Mouse (Mus musculus) hindbrain, embryonic 15.5 days (tissue): ENCODE data around the gene Clic5. TPM values are rescaled to one million over a fixed set of nuclear protein-coding genes. Genes with fewer than 3 reads are reported as not detected.
A peak's percentile ranks its signal among the peaks of the same experiment; 100 is the strongest.

Experiments
- ATAC-seq: fragments of 200-750 bp; cut with Nextera tagmentation; 2 replicates; pipeline ENCODE4 v1.8.0; 2017; ENCODE audit warnings: low read depth, moderate number of reproducible peaks, moderate TSS enrichment; ENCODE audit not compliant: low FRiP score
- H3K27ac ChIP-seq: fragments of 300-500 bp; sonication (generic); replicated peaks from 2 replicates; pipeline ENCODE4 v1.5.1; 2015; ENCODE audit warnings: mild to moderate bottlenecking, inconsistent platforms
- H3K27me3 ChIP-seq: fragments of 300-500 bp; sonication (generic); 2 replicates; pipeline ENCODE4 v1.6.1; 2015; ENCODE audit warnings: control low read depth, inconsistent platforms
- H3K36me3 ChIP-seq: fragments of 300-500 bp; sonication (generic); 2 replicates; pipeline ENCODE4 v1.6.1; 2015; ENCODE audit warnings: control low read depth, inconsistent platforms
- H3K4me1 ChIP-seq: fragments of 300-500 bp; sonication (generic); replicated peaks from 2 replicates; pipeline ENCODE4 v1.6.1; 2015; ENCODE audit warnings: control low read depth, inconsistent platforms
- H3K4me2 ChIP-seq: fragments of 300-500 bp; sonication (generic); 2 replicates; pipeline ENCODE4 v1.6.1; 2015; ENCODE audit warnings: moderate library complexity, mild to moderate bottlenecking, inconsistent platforms
- H3K4me3 ChIP-seq: fragments of 300-500 bp; sonication (generic); 2 replicates; pipeline ENCODE4 v1.5.1; 2015; ENCODE audit warnings: mild to moderate bottlenecking, inconsistent platforms
- H3K9ac ChIP-seq: fragments of 300-500 bp; sonication (generic); 2 replicates; pipeline ENCODE4 v1.6.1; 2015; ENCODE audit warnings: inconsistent platforms
- H3K9me3 ChIP-seq: fragments of 300-500 bp; sonication (generic); 2 replicates; pipeline ENCODE4 v1.6.1; 2016; ENCODE audit warnings: control low read depth, inconsistent platforms
- WGBS: fragments of 180-500 bp; shearing (Covaris S2); methylation state at CpG from one replicate; pipeline ENCODE4 v1.1.7; 2015; 5-methylcytosine and 5-hydroxymethylcytosine counted together
- polyA plus RNA-seq: library from polyadenylated mRNA; unstranded; fragments of >200 nt; fragmentation: Nextera tagmentation; extraction: Ambion mirVana; gene quantifications from 2 replicates; pipeline ENCODE4 v1.2.1, GENCODE M21; 2015

Clic5 gene
- polyA plus RNA-seq, 1 experiment from 2014 or later = 0.18 TPM

GRCm38 (mm10) chr17:44244096-44244495, 55.7 kb downstream of the Clic5 start:
- H3K36me3 ChIP-seq = no peaks in the 10 kb centered on the region
- H3K4me3 ChIP-seq = no peak overlapping the region
- ATAC-seq = no peak
- no peak overlapping the region for H3K9ac ChIP-seq
- H3K4me1 ChIP-seq = 0 out of 2 replicates have a peak, but pooled peaks cover 3% of the 10 kb centered on the region
- H3K9me3 ChIP-seq = no peaks in the 10 kb centered on the region
- 31% methylated on average over 5 of the region's 5 CpGs for WGBS
- no peaks in the 10 kb centered on the region for H3K27me3 ChIP-seq
- no peak overlapping the region for H3K4me2 ChIP-seq
- H3K27ac ChIP-seq = no peak overlapping the region

GRCm38 (mm10) chr17:44244625-44245024, 56.2 kb downstream of the Clic5 start:
- no peaks in the 10 kb centered on the region for H3K36me3 ChIP-seq
- no peaks in the 10 kb centered on the region for H3K9me3 ChIP-seq
- 24% methylated on average over 7 of the region's 7 CpGs for WGBS
- no peak for ATAC-seq
- H3K4me3 ChIP-seq = no peak overlapping the region
- H3K4me2 ChIP-seq = no peak overlapping the region
- H3K4me1 ChIP-seq = no peaks in the 10 kb centered on the region
- H3K9ac ChIP-seq = no peak overlapping the region
- H3K27ac ChIP-seq = no peak overlapping the region
- H3K27me3 ChIP-seq = no peaks in the 10 kb centered on the region

- Histone ChIP-seq H3K4me3 (no peak overlapping the region), H3K36me3 (no peaks in the 10 kb centered on the region), H3K9me3 (no peaks in the 10 kb centered on the region), H3K9ac (no peak overlapping the region), H3K27me3 (no peaks in the 10 kb centered on the region), H3K4me1 (no peaks in the 10 kb centered on the region), H3K27ac (no peak overlapping the region), H3K4me2 (no peak overlapping the region)
- 65% methylated on average over 9 of the region's 9 CpGs for WGBS
- ATAC-seq = no peak
Measured at GRCm38 (mm10) chr17:44246153-44246700, 57.8 kb downstream of the Clic5 start.

- ATAC-seq = no peak
- no peak overlapping the region for H3K27ac ChIP-seq
- no peaks in the 10 kb centered on the region for H3K36me3 ChIP-seq
- H3K27me3 ChIP-seq = peaks cover 3% of the 10 kb centered on the region; the same call in 1 of the 2 replicates
- H3K4me3 ChIP-seq = no peak overlapping the region
- H3K9me3 ChIP-seq = no peaks in the 10 kb centered on the region
- H3K4me1 ChIP-seq = peaks cover 4% of the 10 kb centered on the region; the same call in 1 of the 2 replicates
- WGBS = 78% methylated on average over 4 of the region's 4 CpGs
- H3K9ac ChIP-seq = no peak overlapping the region
- no peak overlapping the region for H3K4me2 ChIP-seq
Measured at GRCm38 (mm10) chr17:44249544-44249943, 61.2 kb downstream of the Clic5 start.

- no peak overlapping the region for H3K4me2 ChIP-seq
- H3K36me3 ChIP-seq = no peaks in the 10 kb centered on the region
- no peak overlapping the region for H3K4me3 ChIP-seq
- WGBS = 73% methylated on average over 3 of the region's 3 CpGs
- H3K27ac ChIP-seq = no peak overlapping the region
- ATAC-seq = no peak
- H3K9me3 ChIP-seq = no peaks in the 10 kb centered on the region
- peaks cover 6% of the 10 kb centered on the region; the same call in 1 of the 2 replicates for H3K4me1 ChIP-seq
- H3K9ac ChIP-seq = no peak overlapping the region
- peaks cover 7% of the 10 kb centered on the region; the same call in 1 of the 2 replicates for H3K27me3 ChIP-seq
Measured at GRCm38 (mm10) chr17:44252653-44253052, 64.3 kb downstream of the Clic5 start.

GRCm38 (mm10) chr17:44254698-44255097, 66.3 kb downstream of the Clic5 start:
- ATAC-seq = no peak
- H3K9me3 ChIP-seq = no peaks in the 10 kb centered on the region
- no peak overlapping the region; the same call in 1 of the 2 replicates for H3K4me2 ChIP-seq
- no peaks in the 10 kb centered on the region for H3K36me3 ChIP-seq
- H3K9ac ChIP-seq = no peak overlapping the region
- peaks cover 7% of the 10 kb centered on the region; the same call in 1 of the 2 replicates for H3K27me3 ChIP-seq
- WGBS = 48% methylated on average over 8 of the region's 8 CpGs
- peaks cover 6% of the 10 kb centered on the region; the same call in 1 of the 2 replicates for H3K4me1 ChIP-seq
- no peak overlapping the region for H3K27ac ChIP-seq
- H3K4me3 ChIP-seq = no peak overlapping the region

- ATAC-seq = peak; percentile 69; the same call in 1 of the 2 replicates
- WGBS = 6% methylated on average over 6 of the region's 6 CpGs
Measured at GRCm38 (mm10) chr17:44256583-44256982, 68.2 kb downstream of the Clic5 start.

GRCm38 (mm10) chr17:44259245-44259644, 70.9 kb downstream of the Clic5 start:
- H3K9ac ChIP-seq = no peak overlapping the region
- H3K27me3 ChIP-seq = peaks cover 10% of the 10 kb centered on the region; the same call in 1 of the 2 replicates
- H3K9me3 ChIP-seq = no peaks in the 10 kb centered on the region
- 35% methylated on average over 6 of the region's 6 CpGs for WGBS
- no peak for ATAC-seq
- H3K4me1 ChIP-seq = peaks cover 5% of the 10 kb centered on the region; the same call in 1 of the 2 replicates
- H3K36me3 ChIP-seq = no peaks in the 10 kb centered on the region
- no peak overlapping the region for H3K27ac ChIP-seq
- H3K4me2 ChIP-seq = no peak overlapping the region
- H3K4me3 ChIP-seq = no peak overlapping the region

More at GRCm38 (mm10) chr17:44256583-44256982, 68.2 kb downstream of the Clic5 start:
- peaks cover 6% of the 10 kb centered on the region; the same call in 1 of the 2 replicates for H3K4me1 ChIP-seq
- no peak overlapping the region for H3K9ac ChIP-seq
- H3K27me3 ChIP-seq = peaks cover 10% of the 10 kb centered on the region; the same call in 1 of the 2 replicates
- H3K4me2 ChIP-seq = no peak overlapping the region
- no peak overlapping the region for H3K27ac ChIP-seq
- no peaks in the 10 kb centered on the region for H3K36me3 ChIP-seq
- no peak overlapping the region for H3K4me3 ChIP-seq
- H3K9me3 ChIP-seq = no peaks in the 10 kb centered on the region

GRCm38 (mm10) chr17:44261594-44262202, 73.3 kb downstream of the Clic5 start:
- Histone ChIP-seq H3K4me3 (no peak overlapping the region), H3K4me2 (no peak overlapping the region), H3K9me3 (no peaks in the 10 kb centered on the region), H3K36me3 (no peaks in the 10 kb centered on the region), H3K27me3 (peaks cover 7% of the 10 kb centered on the region; the same call in 1 of the 2 replicates), H3K27ac (no peak overlapping the region), H3K4me1 (no peaks in the 10 kb centered on the region), H3K9ac (no peak overlapping the region)
- peak; percentile 87 for ATAC-seq
- 31% methylated on average over 10 of the region's 15 CpGs for WGBS

GRCm38 (mm10) chr17:44270043-44270442, 81.7 kb downstream of the Clic5 start:
- ATAC-seq = no peak
- H3K36me3 ChIP-seq = no peaks in the 10 kb centered on the region
- H3K4me3 ChIP-seq = no peak overlapping the region
- H3K9ac ChIP-seq = no peak overlapping the region
- H3K9me3 ChIP-seq = no peaks in the 10 kb centered on the region
- 95% methylated on average over 7 of the region's 7 CpGs for WGBS
- H3K27ac ChIP-seq = no peak overlapping the region
- H3K27me3 ChIP-seq = no peaks in the 10 kb centered on the region
- no peak overlapping the region for H3K4me2 ChIP-seq
- H3K4me1 ChIP-seq = no peaks in the 10 kb centered on the region

- ATAC-seq = no peak
- Histone ChIP-seq H3K9ac (no peak overlapping the region), H3K4me2 (no peak overlapping the region), H3K4me1 (no peaks in the 10 kb centered on the region), H3K36me3 (no peaks in the 10 kb centered on the region), H3K27me3 (no peaks in the 10 kb centered on the region), H3K27ac (no peak overlapping the region), H3K4me3 (no peak overlapping the region), H3K9me3 (no peaks in the 10 kb centered on the region)
- WGBS = 92% methylated on average over 3 of the region's 3 CpGs
Measured at GRCm38 (mm10) chr17:44271426-44271825, 83.0 kb downstream of the Clic5 start.

GRCm38 (mm10) chr17:44274804-44275203, 86.4 kb downstream of the Clic5 start:
- ATAC-seq = no peak
- Histone ChIP-seq H3K9ac (no peak overlapping the region), H3K4me2 (no peak overlapping the region), H3K36me3 (no peaks in the 10 kb centered on the region), H3K4me1 (no peaks in the 10 kb centered on the region), H3K4me3 (no peak overlapping the region), H3K9me3 (no peaks in the 10 kb centered on the region), H3K27me3 (no peaks in the 10 kb centered on the region), H3K27ac (no peak overlapping the region)
